Mouse (Mus musculus) embryonic facial prominence, embryonic 11.5 days (tissue): ENCODE results near the gene Bicra. TPM values are rescaled to one million over a fixed set of nuclear protein-coding genes. Genes with fewer than 3 reads are reported as not detected.

Source experiments
- ATAC-seq: fragments of 200-750 bp; cut with Nextera tagmentation; replicated peaks from 2 replicates; pipeline ENCODE4 v1.8.0; 2017; ENCODE audit warnings: low read depth; ENCODE audit not compliant: insufficient number of reproducible peaks, low FRiP score, low TSS enrichment
- DNase-seq: peaks from one replicate; pipeline ENCODE4 v3.0.0-alpha.2; 2015; ENCODE audit warnings: low spot score
- H3K27ac ChIP-seq: fragments of 300-500 bp; sonication (generic); replicated peaks from 2 replicates; pipeline ENCODE4 v1.5.1; 2014; ENCODE audit warnings: mild to moderate bottlenecking, low read depth, low read length, control low read depth
- H3K27me3 ChIP-seq: fragments of 300-500 bp; sonication (generic); 2 replicates; pipeline ENCODE4 v1.6.1; 2014; ENCODE audit warnings: mild to moderate bottlenecking, low read length, moderate library complexity, mixed read lengths; ENCODE audit not compliant: control insufficient read depth, insufficient read depth
- H3K36me3 ChIP-seq: fragments of 300-500 bp; sonication (generic); replicated peaks from 2 replicates; pipeline ENCODE4 v1.6.1; 2014; ENCODE audit warnings: low read depth, mild to moderate bottlenecking, low read length, moderate library complexity, mixed read lengths; ENCODE audit not compliant: control insufficient read depth, insufficient read depth
- H3K4me1 ChIP-seq: fragments of 300-500 bp; sonication (generic); 2 replicates; pipeline ENCODE4 v1.6.1; 2014; ENCODE audit warnings: low read length, mixed read lengths; ENCODE audit not compliant: control insufficient read depth, insufficient read depth
- H3K4me2 ChIP-seq: fragments of 300-500 bp; sonication (generic); 2 replicates; pipeline ENCODE4 v1.6.1; 2014; ENCODE audit warnings: low read depth, mild to moderate bottlenecking, control low read depth, low read length, moderate library complexity
- H3K4me3 ChIP-seq: fragments of 300-500 bp; sonication (generic); 2 replicates; pipeline ENCODE4 v1.5.1; 2014; ENCODE audit warnings: low read depth, low read length, control low read depth
- H3K9ac ChIP-seq: fragments of 300-500 bp; sonication (generic); replicated peaks from 2 replicates; pipeline ENCODE4 v1.6.1; 2014; ENCODE audit warnings: mild to moderate bottlenecking, control low read depth, low read length
- H3K9me3 ChIP-seq: fragments of 300-500 bp; sonication (generic); replicated peaks from 2 replicates; pipeline ENCODE4 v1.6.1; 2016; ENCODE audit warnings: mild to moderate bottlenecking, low read length, inconsistent platforms, mixed read lengths; ENCODE audit not compliant: control insufficient read depth
- WGBS: fragments of 180-500 bp; shearing (Covaris S2); extraction: QIAGEN DNeasy Blood & Tissue Kit; methylation state at CpG from one replicate; pipeline ENCODE4 v1.1.7; 2014; 5-methylcytosine and 5-hydroxymethylcytosine counted together
- polyA plus RNA-seq: library from polyadenylated mRNA; unstranded; fragments of >200 nt; fragmentation: Nextera tagmentation; extraction: Ambion mirVana; gene quantifications from 2 replicates; pipeline ENCODE4 v1.2.1, GENCODE M21; 2014

Bicra gene
- polyA plus RNA-seq, 1 experiment from 2014 or later, result 4.2 TPM

DNA sequence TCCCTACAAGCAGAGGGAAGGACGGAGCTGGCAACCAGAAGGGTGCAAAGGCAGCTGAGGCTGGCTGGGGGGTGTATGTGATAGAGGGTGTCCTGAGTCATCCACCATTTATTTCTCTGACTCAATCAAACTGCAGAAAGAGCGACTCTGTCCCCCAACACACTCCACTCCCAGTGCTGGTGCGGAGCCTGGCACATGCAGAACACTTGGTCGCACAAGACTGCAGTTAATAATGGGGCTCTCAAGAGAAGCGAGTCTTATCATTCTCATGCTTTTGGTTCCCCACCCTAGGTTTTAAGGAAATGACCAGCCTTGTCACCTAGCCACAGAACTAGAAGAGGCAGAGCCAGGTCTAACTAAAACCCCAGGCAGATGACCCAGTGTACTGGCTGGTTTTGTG lies 8.4 kb downstream of the Bicra start:
- Histone ChIP-seq H3K4me3 (no peak overlapping the region), H3K27ac (no peak overlapping the region), H3K9me3 (no peaks in the 10 kb centered on the region), H3K9ac (no peak overlapping the region), H3K4me2 (no peak overlapping the region), H3K4me1 (0 out of 2 replicates have a peak, but pooled peaks cover 3% of the 10 kb centered on the region), H3K27me3 (no peaks in the 10 kb centered on the region), H3K36me3 (no peaks in the 10 kb centered on the region)
- DNase-seq (no peak), ATAC-seq (no peak)
- WGBS, result 96% methylated on average over 5 of the region's 5 CpGs

DNA sequence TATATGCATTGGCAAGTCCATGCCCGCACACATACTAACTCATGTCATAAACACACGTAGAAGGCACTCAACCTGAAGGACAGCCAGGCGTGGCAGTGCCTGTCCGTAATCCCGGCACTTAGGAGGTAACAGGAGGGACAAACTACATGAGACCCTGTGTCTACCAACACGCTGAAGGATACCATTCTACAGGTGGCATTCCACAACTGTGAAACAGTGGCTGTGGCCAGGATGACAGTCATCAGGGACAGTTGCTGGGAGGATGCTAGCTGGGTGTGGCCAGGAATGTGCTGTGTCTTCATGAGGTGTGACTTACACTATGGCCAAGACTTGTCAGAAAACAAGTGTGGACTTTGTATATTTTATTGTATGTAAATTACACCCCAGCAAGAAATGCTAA lies 10.7 kb downstream of the Bicra start:
- Histone ChIP-seq H3K4me2 (no peak overlapping the region), H3K27me3 (no peaks in the 10 kb centered on the region), H3K4me3 (no peak overlapping the region), H3K9me3 (no peaks in the 10 kb centered on the region), H3K36me3 (no peaks in the 10 kb centered on the region), H3K27ac (no peak overlapping the region), H3K4me1 (no peaks in the 10 kb centered on the region), H3K9ac (no peak overlapping the region)
- no peak for DNase-seq
- WGBS, result 92% methylated on average over 6 of the region's 6 CpGs
- ATAC-seq, result no peak

DNA sequence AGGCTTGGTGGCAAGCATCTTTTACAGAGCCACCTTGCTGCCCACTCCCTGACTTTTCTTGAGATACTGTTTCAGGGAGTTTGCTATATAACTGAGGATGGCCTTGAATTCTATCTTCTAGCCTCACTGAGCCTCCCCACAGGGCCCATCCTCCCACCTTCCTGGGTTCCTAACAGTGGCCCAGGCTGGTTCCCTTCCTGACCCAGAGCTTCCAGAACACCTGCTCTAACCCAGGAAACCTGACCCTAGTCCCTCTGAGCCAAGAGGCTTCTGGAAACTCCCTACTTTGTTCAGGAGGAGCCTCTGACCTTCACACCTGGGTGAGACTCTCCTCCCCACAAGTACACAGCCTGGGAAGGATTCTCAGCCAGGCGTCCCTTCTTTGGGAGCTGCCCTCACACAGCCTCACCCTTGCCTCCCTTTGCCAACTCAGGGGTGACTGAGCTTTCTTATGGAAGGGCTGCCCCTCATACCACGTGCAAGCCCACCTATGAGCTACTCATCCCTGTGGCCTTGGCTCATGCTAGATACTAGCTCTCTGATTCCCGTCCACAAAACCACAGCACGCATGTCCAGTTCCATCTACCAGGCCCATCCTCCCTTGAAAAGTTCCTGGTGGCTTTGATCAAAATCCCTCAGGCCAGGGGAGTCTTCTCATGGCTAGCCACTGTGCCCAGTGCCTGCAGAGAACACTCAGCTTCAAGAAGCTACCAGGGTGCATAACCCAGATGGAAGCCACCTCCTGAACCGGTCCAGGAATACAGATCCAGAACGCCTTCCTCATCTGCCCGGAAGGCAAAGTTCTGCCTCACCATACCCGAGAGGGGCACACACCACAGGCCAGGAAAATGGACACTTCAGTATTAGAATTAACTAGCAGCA lies 13.9 kb downstream of the Bicra start:
- Histone ChIP-seq H3K36me3 (no peaks in the 10 kb centered on the region), H3K4me1 (no peaks in the 10 kb centered on the region), H3K9me3 (no peaks in the 10 kb centered on the region; the same call in 1 of the 2 replicates), H3K4me3 (no peak overlapping the region), H3K4me2 (no peak overlapping the region), H3K27me3 (no peaks in the 10 kb centered on the region), H3K9ac (no peak overlapping the region), H3K27ac (no peak overlapping the region)
- 92% methylated on average over 8 of the region's 8 CpGs for WGBS
- no peak for DNase-seq
- 0 out of 2 replicates have a peak, but pooled peaks have one; percentile 35 for ATAC-seq

DNA sequence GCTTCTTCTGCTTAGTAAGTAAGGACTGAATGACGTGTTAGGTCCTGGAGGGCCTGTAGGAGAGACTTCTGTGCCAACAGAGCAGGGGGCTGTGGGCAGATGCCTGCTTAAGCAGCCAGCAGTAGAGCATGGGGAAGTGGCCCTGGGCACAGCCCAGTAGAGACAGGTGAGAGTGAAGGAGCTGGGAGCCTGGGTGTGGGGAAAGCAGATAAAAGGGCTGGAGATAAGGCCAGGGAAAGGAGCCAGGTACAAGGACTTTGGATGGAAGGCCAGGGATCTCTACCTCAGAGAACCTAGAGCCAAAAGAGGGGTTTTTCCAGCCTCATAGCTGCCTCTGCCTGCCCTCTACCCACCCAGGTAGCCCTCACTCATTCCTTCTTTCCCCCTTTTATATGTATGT lies 14.7 kb downstream of the Bicra start:
- Histone ChIP-seq H3K4me2 (no peak overlapping the region), H3K27me3 (no peaks in the 10 kb centered on the region), H3K9me3 (no peaks in the 10 kb centered on the region; the same call in 1 of the 2 replicates), H3K4me3 (no peak overlapping the region), H3K9ac (no peak overlapping the region), H3K4me1 (no peaks in the 10 kb centered on the region), H3K36me3 (no peaks in the 10 kb centered on the region), H3K27ac (no peak overlapping the region)
- no peak for DNase-seq
- ATAC-seq, result no peak
- WGBS, result 89% methylated on average over 1 of the region's 1 CpGs

DNA sequence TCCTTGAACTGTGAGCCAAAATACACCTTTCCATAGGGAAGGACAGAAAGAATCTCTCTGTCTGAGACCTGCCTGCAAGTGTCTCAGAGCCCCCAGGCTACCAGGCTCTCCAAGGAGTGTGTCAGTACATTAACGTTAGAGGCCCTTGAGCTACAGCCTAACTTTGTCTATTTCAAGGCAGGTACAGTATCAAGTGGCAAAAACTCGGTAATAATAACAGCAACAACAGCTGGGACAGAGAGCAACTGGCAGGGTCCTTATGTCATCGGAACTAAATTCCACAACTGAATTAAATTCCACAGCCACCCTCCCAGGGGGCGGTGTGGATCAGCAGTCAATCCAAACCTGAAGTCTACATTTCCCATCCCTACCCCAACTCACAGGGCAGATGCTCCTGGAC lies 16.6 kb downstream of the Bicra start:
- H3K4me2 ChIP-seq, result no peak overlapping the region
- H3K9ac ChIP-seq, result no peak overlapping the region
- H3K4me3 ChIP-seq, result no peak overlapping the region
- no peaks in the 10 kb centered on the region for H3K27me3 ChIP-seq
- DNase-seq (no peak), ATAC-seq (no peak)
- H3K9me3 ChIP-seq, result no peaks in the 10 kb centered on the region; the same call in 1 of the 2 replicates
- WGBS, result 86% methylated on average over 4 of the region's 4 CpGs
- H3K4me1 ChIP-seq, result no peaks in the 10 kb centered on the region
- H3K27ac ChIP-seq, result no peak overlapping the region
- H3K36me3 ChIP-seq, result no peaks in the 10 kb centered on the region

DNA sequence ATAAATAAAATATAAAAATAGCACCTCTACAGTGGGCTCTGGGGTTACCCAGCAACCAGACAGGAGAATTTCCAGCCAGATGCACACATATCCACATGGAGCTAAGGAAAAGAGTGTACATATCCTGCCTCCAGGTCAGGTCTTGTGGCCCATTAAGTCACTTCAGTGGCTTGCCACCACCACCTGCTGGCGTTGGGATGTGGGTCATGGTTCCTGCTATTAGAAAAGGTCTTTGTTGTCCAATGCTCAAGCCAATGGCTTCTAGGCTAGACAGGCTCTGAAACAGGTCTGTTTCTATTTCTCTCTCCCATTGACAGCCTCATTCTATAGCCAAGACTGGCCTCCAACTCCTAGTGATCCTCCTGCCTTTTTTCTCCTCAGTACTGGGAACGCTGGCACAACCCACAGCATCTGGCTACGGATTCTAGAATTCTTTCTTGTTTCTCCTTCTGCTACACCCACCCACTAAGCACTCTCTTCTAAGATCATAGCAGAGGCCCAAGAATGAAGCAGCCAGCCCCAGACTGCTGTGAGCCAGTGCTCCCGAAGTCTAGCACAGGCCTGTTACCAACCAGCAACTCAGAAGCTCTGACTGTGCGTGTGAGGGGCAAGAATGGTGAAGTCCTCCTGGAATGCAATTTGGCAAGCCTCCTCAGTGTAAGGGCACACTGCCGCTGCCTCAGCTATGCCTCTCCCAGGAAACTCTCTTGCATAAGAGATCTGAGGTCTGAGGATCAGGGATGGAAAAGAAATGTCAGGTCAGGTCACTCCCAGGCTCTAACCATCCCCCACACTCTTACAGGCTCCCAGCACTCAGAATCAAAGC lies 19.4 kb downstream of the Bicra start:
- Histone ChIP-seq H3K9ac (no peak overlapping the region), H3K4me2 (no peak overlapping the region), H3K27ac (no peak overlapping the region), H3K4me3 (no peak overlapping the region), H3K27me3 (no peaks in the 10 kb centered on the region), H3K36me3 (no peaks in the 10 kb centered on the region), H3K4me1 (no peaks in the 10 kb centered on the region), H3K9me3 (no peaks in the 10 kb centered on the region; the same call in 1 of the 2 replicates)
- no peak for ATAC-seq
- WGBS, result 87% methylated on average over 6 of the region's 6 CpGs
- DNase-seq, result no peak

DNA sequence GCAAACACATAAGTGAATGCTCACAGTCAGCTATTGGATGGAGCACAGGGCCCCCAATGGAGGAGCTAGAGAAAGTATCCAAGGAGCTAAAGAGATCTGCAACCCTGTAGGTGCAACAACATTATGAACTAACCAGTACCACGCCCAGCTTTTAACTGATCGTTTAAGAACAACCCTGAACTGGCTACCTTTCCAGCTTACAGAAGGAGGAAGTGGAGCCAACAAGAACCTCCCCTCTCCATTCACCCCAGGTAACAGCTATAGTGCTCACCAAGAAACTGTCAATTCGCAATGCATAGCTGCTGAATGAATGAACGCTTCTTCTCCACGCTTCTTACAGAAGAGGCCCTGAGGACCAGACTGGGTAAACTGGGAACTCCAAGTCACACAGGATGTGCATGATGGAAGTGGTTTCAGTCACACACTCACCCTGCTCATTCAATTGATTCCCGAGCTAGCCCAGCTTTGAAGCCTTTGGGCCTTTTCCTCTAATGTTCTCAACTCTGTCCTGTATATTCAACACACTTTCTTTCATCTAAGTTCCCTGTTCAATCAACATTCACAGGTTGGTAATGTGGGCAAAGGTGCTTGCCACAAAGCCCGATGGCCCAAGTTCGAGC lies 23.0 kb downstream of the Bicra start:
- Histone ChIP-seq H3K36me3 (no peaks in the 10 kb centered on the region), H3K4me3 (no peak overlapping the region), H3K4me1 (no peaks in the 10 kb centered on the region), H3K9ac (no peak overlapping the region), H3K27me3 (no peaks in the 10 kb centered on the region), H3K27ac (no peak overlapping the region), H3K4me2 (no peak overlapping the region), H3K9me3 (no peaks in the 10 kb centered on the region)
- ATAC-seq (no peak), DNase-seq (no peak)
- 92% methylated on average over 8 of the region's 8 CpGs for WGBS
